Mouse (Mus musculus) CH12.LX (cell line): Measurements from ENCODE around the gene Xpo6. TPM values are rescaled to one million over a fixed set of nuclear protein-coding genes. Genes with fewer than 3 reads are reported as not detected.

ENCODE experiments used
- DNase-seq: peaks from one replicate; pipeline ENCODE4 v3.0.0-alpha.2; 2013; ENCODE audit errors: extremely low read depth
- H3K27ac ChIP-seq: 2 replicates; pipeline ENCODE4 v1.5.1; 2012; ENCODE audit warnings: low read depth, mild to moderate bottlenecking, control low read depth, moderate library complexity; ENCODE audit not compliant: insufficient read depth
- H3K27me3 ChIP-seq: replicated peaks from 2 replicates; pipeline ENCODE3; 2012; ENCODE audit warnings: inconsistent platforms
- H3K36me3 ChIP-seq, 2 experiments: replicated peaks in 1 of 2; 2 replicates each; pipeline versions ENCODE3 to v1.6.1; 2012; ENCODE audit warnings: inconsistent platforms in 1 of 2, low read length in 1 of 2, mild to moderate bottlenecking in 1 of 2, mixed read lengths in 1 of 2, moderate library complexity in 1 of 2; ENCODE audit not compliant: control insufficient read depth in 1 of 2, insufficient read depth in 1 of 2
- H3K4me1 ChIP-seq, 2 experiments: 2 replicates each; pipeline ENCODE4 v1.6.1; 2012; ENCODE audit warnings: inconsistent platforms in 1 of 2, moderate library complexity in 1 of 2; ENCODE audit not compliant: insufficient read depth in 2 of 2, control insufficient read depth in 1 of 2
- H3K4me2 ChIP-seq: 2 replicates; pipeline ENCODE4 v1.6.1; 2012; ENCODE audit warnings: low read depth, mild to moderate bottlenecking, control low read depth; ENCODE audit not compliant: poor library complexity, insufficient read depth, severe bottlenecking
- H3K4me3 ChIP-seq, 3 experiments: fragments of 150-350 bp in 1 of 3; sonication (generic) in 1 of 3; replicated peaks in 1 of 3; 2 replicates each; pipeline versions ENCODE3 to v1.5.1; 2011 to 2012; ENCODE audit warnings: low read depth in 2 of 3, low read length in 2 of 3, mild to moderate bottlenecking in 2 of 3, moderate library complexity in 2 of 3, control low read depth in 1 of 3, improper control_type of control experiment in 1 of 3, inconsistent platforms in 1 of 3, mixed read lengths in 1 of 3; ENCODE audit not compliant: poor library complexity in 1 of 3
- H3K79me2 ChIP-seq: replicated peaks from 2 replicates; pipeline ENCODE4 v1.6.1; 2012; ENCODE audit warnings: mild to moderate bottlenecking, moderate library complexity; ENCODE audit not compliant: control insufficient read depth, poor library complexity, insufficient read depth, severe bottlenecking; ENCODE audit errors: extremely low read depth
- H3K9ac ChIP-seq: 2 replicates; pipeline ENCODE4 v1.6.1; 2012; ENCODE audit warnings: low read depth, mild to moderate bottlenecking, control low read depth, moderate library complexity; ENCODE audit not compliant: insufficient read depth
- H3K9me3 ChIP-seq: replicated peaks from 2 replicates; pipeline ENCODE3; 2012; ENCODE audit warnings: low read length, inconsistent platforms, mixed read lengths
- BHLHE40 ChIP-seq: IDR thresholded peaks from 2 replicates; pipeline ENCODE4 v1.6.1; 2011; ENCODE audit warnings: mild to moderate bottlenecking, low read depth, low read length, improper control_type of control experiment
- CHD1 ChIP-seq: IDR thresholded peaks from 2 replicates; pipeline ENCODE4 v1.6.1; 2012; ENCODE audit warnings: low read depth, low read length, improper control_type of control experiment, inconsistent platforms
- CHD2 ChIP-seq: IDR thresholded peaks from 2 replicates; pipeline ENCODE4 v1.6.1; 2011; ENCODE audit warnings: low read length, improper control_type of control experiment
- EP300 ChIP-seq: IDR thresholded peaks from 2 replicates; pipeline ENCODE4 v1.6.1; 2011; ENCODE audit warnings: low read length, improper control_type of control experiment
- GABPA ChIP-seq: IDR thresholded peaks from 2 replicates; pipeline ENCODE4 v1.6.1; 2012; ENCODE audit warnings: low read depth, low read length, improper control_type of control experiment, inconsistent platforms; ENCODE audit not compliant: insufficient replicate concordance
- HCFC1 ChIP-seq: IDR thresholded peaks from 2 replicates; pipeline ENCODE4 v1.6.1; 2012; ENCODE audit warnings: low read depth, mild to moderate bottlenecking, inconsistent platforms, low read length, improper control_type of control experiment
- JUN ChIP-seq: IDR thresholded peaks from 2 replicates; pipeline ENCODE4 v1.6.1; 2011; ENCODE audit warnings: low read depth, mild to moderate bottlenecking, low read length, improper control_type of control experiment, moderate library complexity; ENCODE audit not compliant: insufficient read depth
- MXI1 ChIP-seq: IDR thresholded peaks from 2 replicates; pipeline ENCODE4 v1.6.1; 2011; ENCODE audit warnings: mild to moderate bottlenecking, low read depth, low read length, improper control_type of control experiment
- NELFE ChIP-seq: IDR thresholded peaks from 2 replicates; pipeline ENCODE4 v1.6.1; 2011; ENCODE audit warnings: low read depth, low read length, improper control_type of control experiment
- NRF1 ChIP-seq: IDR thresholded peaks from 2 replicates; pipeline ENCODE4 v1.6.1; 2014; ENCODE audit warnings: low read depth, mild to moderate bottlenecking, inconsistent platforms, low read length, improper control_type of control experiment, moderate library complexity
- POLR2AphosphoS2 ChIP-seq: IDR thresholded peaks from 2 replicates; pipeline ENCODE4 v1.6.1; 2011; ENCODE audit warnings: low read depth, low read length, improper control_type of control experiment
- RAD21 ChIP-seq: IDR thresholded peaks from 2 replicates; pipeline ENCODE4 v1.6.1; 2011; ENCODE audit warnings: low read depth, mild to moderate bottlenecking, low read length, improper control_type of control experiment, moderate library complexity
- SMC3 ChIP-seq: IDR thresholded peaks from 2 replicates; pipeline ENCODE4 v1.6.1; 2011; ENCODE audit warnings: low read depth, low read length, improper control_type of control experiment
- USF1 ChIP-seq: IDR thresholded peaks from 2 replicates; pipeline ENCODE4 v1.6.1; 2014; ENCODE audit warnings: low read depth, mild to moderate bottlenecking, inconsistent platforms, low read length, improper control_type of control experiment
- ZKSCAN1 ChIP-seq: IDR thresholded peaks from 2 replicates; pipeline ENCODE4 v1.6.1; 2012; ENCODE audit warnings: low read depth, inconsistent platforms, low read length, improper control_type of control experiment, borderline replicate concordance
- dilution Hi-C: fragments of 300-500 bp; cut with MboI; formaldehyde crosslinking; loops from 2 replicates; pipeline ENCODE4 v1.14.3; 2020; ENCODE audit warnings: low sequenced_read_pairs; ENCODE audit not compliant: extremely low pct_unique_long_range_greater_than_20kb, extremely low pct_ligation_motif_present
- in situ Hi-C: fragments of 300-500 bp; cut with MboI; formaldehyde crosslinking; loops from 3 replicates; pipeline ENCODE4 v1.14.3; 2019; ENCODE audit warnings: low sequenced_read_pairs, low pct_ligation_motif_present, low pct_unique_long_range_greater_than_20kb, mixed read lengths
- polyA plus RNA-seq: library from polyadenylated mRNA; unstranded; fragments of >175 nt; gene quantifications from 2 replicates; pipeline ENCODE4 v1.2.1, GENCODE M21; 2012; ENCODE audit warnings: low read depth; ENCODE audit not compliant: insufficient read length
- total RNA-seq, 2 experiments: library from RNA; depleted of rRNA; stranded (reverse); fragments of 300-350 nt in 1 of 2; fragments of >200 nt in 1 of 2; gene quantifications; 2 replicates each; pipeline ENCODE4 v1.2.3; 2012 to 2014

Gene Xpo6
- total and polyA plus RNA-seq, 3 experiments, result 49.9 to 149 (median 79.1) TPM

- no peak overlapping the region for H3K4me2 ChIP-seq
These were observed 48.4 kb upstream of the Xpo6 start for GRCm38 (mm10) chr7:126248641-126249141.

DNA sequence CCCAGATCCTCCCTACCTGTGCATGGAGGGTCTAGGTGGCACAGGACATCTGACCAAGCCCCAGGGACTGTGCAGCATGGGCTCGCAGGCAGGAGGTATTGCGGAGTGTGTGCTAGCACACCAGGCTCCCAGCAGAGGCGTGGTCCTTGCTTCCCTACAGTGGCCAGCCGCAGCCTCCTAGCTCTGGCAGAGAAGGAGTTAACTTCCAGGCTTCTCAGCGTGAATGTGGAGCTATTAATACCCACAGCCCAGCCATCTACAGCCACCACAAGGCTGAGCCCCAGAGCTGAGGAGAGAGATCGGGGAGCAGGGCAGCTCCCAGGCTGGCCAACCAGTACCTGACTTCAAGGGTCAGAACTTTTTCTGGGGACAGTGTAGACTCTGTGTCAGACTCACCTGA is 47.8 kb upstream of the Xpo6 start:
- no peak overlapping the region for H3K4me2 ChIP-seq
- TF ChIP-seq EP300 (no peak), SMC3 (no peak), MXI1 (no peak), NRF1 (no peak), RAD21 (no peak)
- no peak overlapping the region for H3K9ac ChIP-seq
- no peak for DNase-seq
- H3K27me3 ChIP-seq, result peaks cover 31% of the 10 kb centered on the region
- H3K27ac ChIP-seq, result no peak overlapping the region
- peaks cover 6 to 7% of the 10 kb centered on the region in 2 experiments for H3K4me1 ChIP-seq
- no peaks in the 10 kb centered on the region for H3K36me3 ChIP-seq
- dilution Hi-C loops (no loop called here), in situ Hi-C loops (no loop called here)
- H3K4me3 ChIP-seq, result no peak overlapping the region
- H3K79me2 ChIP-seq, result no peaks in the 10 kb centered on the region
- H3K9me3 ChIP-seq, result no peaks in the 10 kb centered on the region

More at GRCm38 (mm10) chr7:126248641-126249141, 48.4 kb upstream of the Xpo6 start:
- Histone ChIP-seq H3K9me3 (no peaks in the 10 kb centered on the region), H3K36me3 (no peaks in the 10 kb centered on the region), H3K4me1 (peaks cover 6 to 7% of the 10 kb centered on the region in 2 experiments), H3K9ac (no peak overlapping the region), H3K4me3 (no peak overlapping the region), H3K27me3 (peaks cover 31% of the 10 kb centered on the region), H3K79me2 (no peaks in the 10 kb centered on the region), H3K27ac (no peak overlapping the region)
- TF ChIP-seq GABPA, result no peak
- no peak for TF ChIP-seq BHLHE40
- no peak for TF ChIP-seq CHD1
- no peak for TF ChIP-seq NELFE
- no peak for TF ChIP-seq HCFC1
- TF ChIP-seq ZKSCAN1, result no peak
- TF ChIP-seq POLR2AphosphoS2, result no peak
- no peak for TF ChIP-seq JUN
- no peak for TF ChIP-seq CHD2
- TF ChIP-seq USF1, result no peak
- dilution Hi-C loops, result no loop called here
- in situ Hi-C loops, result no loop called here
- no peak for DNase-seq
